Mouse (Mus musculus): ENCODE measurements at regions not wholly inside any gene's neighbourhood (a gene's known extent, or its start where the extent isn't known, plus 50 kb on each side); places are given as distances from the start of the nearest gene placed in this dataset.

DNA sequence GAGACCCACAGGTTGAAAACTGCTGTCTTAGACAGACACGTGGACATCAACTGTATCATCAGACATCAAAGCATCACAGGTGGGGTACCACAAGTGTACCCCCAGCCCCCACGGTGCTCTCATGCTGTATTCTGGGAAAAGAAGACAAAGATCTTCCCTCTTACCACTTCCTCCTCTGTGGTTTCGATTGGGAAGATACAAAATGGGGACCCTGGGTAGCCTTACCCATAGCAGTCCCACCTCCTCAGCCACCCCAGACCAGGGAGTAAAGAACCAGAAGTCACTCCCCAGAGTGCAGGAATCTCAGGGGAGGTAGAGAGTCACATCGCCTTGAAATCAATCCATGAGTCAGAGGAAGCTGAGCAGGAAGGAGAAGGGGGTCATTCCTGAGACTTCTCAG is 60.7 kb upstream of the Ctnnb1 start:
- Histone ChIP-seq H3K27me3 (replicated peaks; ENCODE audit: control insufficient read depth, insufficient read depth, low read length) (no peaks in the 10 kb centered on the region), H3K27ac (ENCODE audit: low read depth, low read length) (no peak overlapping the region), H3K4me3 (ENCODE audit: low read depth, low read length) (no peak overlapping the region), H3K9ac (ENCODE audit: low read depth, low read length) (no peak overlapping the region), H3K4me2 (no peak overlapping the region), H3K36me3 (ENCODE audit: control insufficient read depth, insufficient read depth, low read length) (no peaks in the 10 kb centered on the region), H3K4me1 (replicated peaks; ENCODE audit: control insufficient read depth, insufficient read depth, low read length) (no peaks in the 10 kb centered on the region), H3K9me3 (ENCODE audit: control insufficient read depth, low read length) (no peaks in the 10 kb centered on the region)
- 50% methylated on average over 4 of the region's 4 CpGs for WGBS
- ATAC-seq (replicated peaks; ENCODE audit: low FRiP score) (no peak), DNase-seq (ENCODE audit: low spot score) (no peak)

DNA sequence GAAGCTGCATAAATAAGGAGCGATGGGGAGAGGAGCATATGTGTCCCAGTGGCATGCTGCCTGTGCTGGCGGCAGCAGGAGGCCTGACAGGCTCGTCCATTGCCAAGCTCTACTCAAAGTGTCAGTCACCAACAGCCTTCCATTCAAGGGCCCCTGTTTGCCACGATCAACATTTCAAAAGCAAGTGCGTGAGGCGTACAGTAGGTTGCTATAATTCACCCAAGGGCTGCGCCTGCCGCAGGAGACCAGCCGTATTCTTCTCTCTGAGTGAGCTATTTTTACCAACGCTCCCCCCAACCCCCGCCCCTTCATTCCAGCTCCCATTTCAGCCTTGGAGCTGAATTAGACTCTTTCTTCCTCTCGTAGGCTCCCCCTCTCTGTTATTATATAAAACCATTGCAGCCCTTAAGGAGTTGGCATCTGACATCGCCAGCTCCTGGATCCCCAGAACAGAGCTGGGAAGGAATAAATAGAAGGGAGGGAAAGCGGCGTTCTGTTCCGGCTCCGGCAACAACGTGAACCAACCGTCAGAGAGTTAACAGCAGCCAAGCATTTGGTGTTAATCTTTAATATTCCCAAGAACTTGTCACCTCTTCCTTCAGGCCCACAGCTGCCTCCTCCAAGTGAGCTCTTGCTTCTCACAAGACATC is 59.5 kb upstream of the Ctnnb1 start:
- DNase-seq (ENCODE audit: low spot score) (no peak), ATAC-seq (replicated peaks; ENCODE audit: low FRiP score) (no peak)
- Histone ChIP-seq H3K27ac (ENCODE audit: low read depth, low read length) (no peak overlapping the region), H3K4me1 (replicated peaks; ENCODE audit: control insufficient read depth, insufficient read depth, low read length) (no peaks in the 10 kb centered on the region), H3K27me3 (replicated peaks; ENCODE audit: control insufficient read depth, insufficient read depth, low read length) (no peaks in the 10 kb centered on the region), H3K36me3 (ENCODE audit: control insufficient read depth, insufficient read depth, low read length) (no peaks in the 10 kb centered on the region), H3K9ac (ENCODE audit: low read depth, low read length) (no peak overlapping the region), H3K4me3 (ENCODE audit: low read depth, low read length) (no peak overlapping the region), H3K4me2 (no peak overlapping the region), H3K9me3 (ENCODE audit: control insufficient read depth, low read length) (no peaks in the 10 kb centered on the region)
- WGBS, result 57% methylated on average over 19 of the region's 19 CpGs

DNA sequence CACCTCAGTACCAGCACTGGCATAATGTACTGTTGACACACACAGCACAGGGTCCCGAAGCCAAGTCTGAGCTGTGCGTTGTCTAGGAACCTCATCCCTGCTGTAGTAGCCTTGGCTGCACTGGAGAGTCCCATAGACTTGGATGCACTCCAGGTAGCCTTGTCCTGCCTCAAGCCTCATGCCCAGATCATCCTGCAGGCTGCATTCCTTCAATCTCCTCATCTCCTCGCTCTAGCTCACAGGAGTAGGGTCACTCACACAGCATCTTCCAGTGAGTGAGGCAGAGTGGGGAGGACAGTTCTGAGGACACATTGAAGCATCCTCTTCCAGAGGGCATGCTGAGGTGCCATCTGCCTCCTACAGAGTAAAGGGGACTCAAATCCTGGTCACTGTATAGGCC is 55.7 kb upstream of the Ctnnb1 start:
- ATAC-seq (replicated peaks; ENCODE audit: low FRiP score), result no peak
- WGBS, result 92% methylated on average over 3 of the region's 3 CpGs

DNA sequence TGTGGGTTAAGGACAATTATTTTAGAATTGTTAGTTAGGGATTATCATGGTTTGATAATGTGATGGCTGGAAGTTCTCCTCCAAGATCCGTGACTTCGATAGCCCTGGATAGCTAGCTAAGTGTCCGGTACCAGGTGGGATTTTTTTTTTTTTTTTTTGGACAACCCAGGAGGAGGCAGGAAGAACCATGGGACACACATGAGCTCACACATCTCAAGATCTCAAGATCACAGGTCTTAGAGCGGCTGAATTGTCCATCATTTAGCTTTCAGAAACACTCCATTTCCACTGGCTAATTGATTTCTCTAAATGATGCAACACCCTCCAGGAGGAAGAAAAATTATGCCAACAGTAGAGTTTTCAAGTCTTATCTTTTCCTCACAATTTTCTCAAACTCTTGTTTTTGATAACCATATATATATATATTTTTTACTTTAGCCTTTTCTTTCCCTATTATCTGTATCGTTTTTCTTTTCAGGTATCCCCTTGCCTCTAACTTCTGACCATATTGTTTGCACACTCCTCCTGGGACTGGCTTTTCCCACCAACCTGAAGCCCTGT is 54.5 kb upstream of the Ctnnb1 start:
- ATAC-seq (replicated peaks; ENCODE audit: low FRiP score) (no peak), DNase-seq (ENCODE audit: low spot score) (no peak)
- H3K27me3 ChIP-seq (replicated peaks; ENCODE audit: control insufficient read depth, insufficient read depth, low read length), result no peaks in the 10 kb centered on the region
- H3K4me3 ChIP-seq (ENCODE audit: low read depth, low read length), result no peak overlapping the region
- H3K4me2 ChIP-seq, result no peak overlapping the region
- H3K27ac ChIP-seq (ENCODE audit: low read depth, low read length), result no peak overlapping the region
- H3K4me1 ChIP-seq (replicated peaks; ENCODE audit: control insufficient read depth, insufficient read depth, low read length), result no peaks in the 10 kb centered on the region
- H3K9ac ChIP-seq (ENCODE audit: low read depth, low read length), result no peak overlapping the region
- H3K9me3 ChIP-seq (ENCODE audit: control insufficient read depth, low read length), result no peaks in the 10 kb centered on the region
- 87% methylated on average over 5 of the region's 5 CpGs for WGBS
- no peaks in the 10 kb centered on the region for H3K36me3 ChIP-seq (ENCODE audit: control insufficient read depth, insufficient read depth, low read length)

More for the DNA sequence above, 55.7 kb upstream of the Ctnnb1 start:
- Histone ChIP-seq H3K36me3 (ENCODE audit: control insufficient read depth, insufficient read depth, low read length) (no peaks in the 10 kb centered on the region), H3K4me2 (no peak overlapping the region), H3K4me3 (ENCODE audit: low read depth, low read length) (no peak overlapping the region), H3K27me3 (replicated peaks; ENCODE audit: control insufficient read depth, insufficient read depth, low read length) (no peaks in the 10 kb centered on the region), H3K9ac (ENCODE audit: low read depth, low read length) (no peak overlapping the region), H3K27ac (ENCODE audit: low read depth, low read length) (no peak overlapping the region), H3K9me3 (ENCODE audit: control insufficient read depth, low read length) (no peaks in the 10 kb centered on the region), H3K4me1 (replicated peaks; ENCODE audit: control insufficient read depth, insufficient read depth, low read length) (no peaks in the 10 kb centered on the region)
- no peak for DNase-seq (ENCODE audit: low spot score)

DNA sequence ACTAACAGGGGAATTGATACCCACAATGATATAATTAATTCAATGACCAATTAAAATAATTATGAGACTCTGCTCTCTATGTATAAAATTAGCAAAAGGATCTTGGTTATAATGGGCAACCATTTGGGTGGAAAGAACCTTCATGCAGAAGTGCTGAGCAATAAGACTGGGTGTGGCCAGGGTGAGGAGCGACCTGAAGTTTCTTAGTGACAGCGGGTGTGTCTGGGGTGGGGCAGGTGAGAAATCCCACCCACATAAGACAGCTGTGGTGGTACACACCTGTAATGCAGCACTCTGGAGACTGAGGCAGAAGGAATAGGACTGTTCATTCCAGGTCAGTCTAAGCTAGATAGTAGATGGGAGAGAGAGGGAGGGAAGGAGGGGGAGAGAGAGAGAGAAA is 51.9 kb upstream of the Ctnnb1 start:
- ATAC-seq (replicated peaks; ENCODE audit: low FRiP score), result no peak
- H3K4me2 ChIP-seq, result no peak overlapping the region
- WGBS, result 80% methylated on average over 2 of the region's 2 CpGs
- no peak for DNase-seq (ENCODE audit: low spot score)
- H3K27me3 ChIP-seq (replicated peaks; ENCODE audit: control insufficient read depth, insufficient read depth, low read length), result no peaks in the 10 kb centered on the region
- no peaks in the 10 kb centered on the region for H3K9me3 ChIP-seq (ENCODE audit: control insufficient read depth, low read length)
- H3K4me3 ChIP-seq (ENCODE audit: low read depth, low read length), result no peak overlapping the region
- no peaks in the 10 kb centered on the region for H3K36me3 ChIP-seq (ENCODE audit: control insufficient read depth, insufficient read depth, low read length)
- no peak overlapping the region for H3K27ac ChIP-seq (ENCODE audit: low read depth, low read length)
- H3K9ac ChIP-seq (ENCODE audit: low read depth, low read length), result no peak overlapping the region
- H3K4me1 ChIP-seq (replicated peaks; ENCODE audit: control insufficient read depth, insufficient read depth, low read length), result peaks cover 5% of the 10 kb centered on the region; the same call in 1 of the 2 replicates
